Mouse (Mus musculus) frontal cortex, adult 2 months (tissue): ENCODE results near the gene Catsper4. TPM values are rescaled to one million over a fixed set of nuclear protein-coding genes. Genes with fewer than 3 reads are reported as not detected.
"Not testable (repeated sequence)": the region's sequence is repeated elsewhere in the genome, so short reads cannot be mapped to it uniquely, and the experiment has no call there.

Experiments used
- DNase-seq, 2 experiments: peaks; one replicate each; pipeline ENCODE4 v3.0.0; 2022; ENCODE audit warnings: low spot score in 1 of 2; ENCODE audit errors: extremely low spot score in 1 of 2
- polyA plus RNA-seq: library from polyadenylated mRNA; depleted of rRNA; stranded (reverse); fragments of >200 nt; gene quantifications from 2 replicates; pipeline ENCODE4 v1.2.3, GENCODE M21; 2012; rRNA removed

Catsper4 gene
- polyA plus RNA-seq: 0.10 and 0.19 TPM in 2 replicates

- DNase-seq: no peak
Observed at GRCm38 (mm10) chr4:134227194-134227593, at the start of gene Catsper4. TSS of gene Catsper4 (minus strand) at chr4:134227383.

GRCm38 (mm10) chr4:134273417-134274345, 46.5 kb upstream of the Catsper4 start:
- DNase-seq: no peak

DNA sequence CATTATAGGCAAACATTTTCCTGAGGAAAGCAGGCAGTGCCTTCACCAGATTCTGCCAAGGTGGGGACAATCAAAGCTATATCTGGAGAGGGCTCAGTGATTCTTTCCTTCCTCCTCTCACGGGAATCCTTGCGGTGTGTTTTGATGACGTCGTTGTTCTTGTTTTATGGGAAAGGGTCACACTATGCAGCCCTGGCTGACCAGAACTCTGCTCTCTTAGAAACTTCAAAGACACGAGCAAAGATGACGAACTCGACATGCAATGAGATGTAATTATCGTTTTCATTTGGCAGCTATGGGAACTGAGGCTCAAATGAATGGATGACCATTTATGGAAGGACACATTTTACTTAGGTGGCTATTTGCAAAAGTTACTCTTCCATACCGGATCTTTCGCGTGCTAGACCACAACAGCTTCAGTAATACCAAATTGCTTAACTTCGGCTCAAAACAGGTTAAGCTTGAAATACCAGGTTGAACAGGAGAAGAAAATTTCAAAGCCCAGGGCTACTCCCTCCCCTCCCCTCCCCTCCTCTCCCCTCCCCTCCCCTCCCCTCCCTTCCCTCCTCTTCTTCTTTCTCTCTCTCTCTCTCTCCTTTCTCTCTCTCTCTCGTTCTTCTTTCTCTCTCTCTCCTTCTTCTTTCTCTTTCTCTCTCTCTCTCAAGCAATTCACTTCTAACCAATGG, 45.7 kb upstream of the Catsper4 start:
- DNase-seq: no peak

- DNase-seq: no peak
Observed at GRCm38 (mm10) chr4:134271979-134272378, 44.8 kb upstream of the Catsper4 start.

DNA sequence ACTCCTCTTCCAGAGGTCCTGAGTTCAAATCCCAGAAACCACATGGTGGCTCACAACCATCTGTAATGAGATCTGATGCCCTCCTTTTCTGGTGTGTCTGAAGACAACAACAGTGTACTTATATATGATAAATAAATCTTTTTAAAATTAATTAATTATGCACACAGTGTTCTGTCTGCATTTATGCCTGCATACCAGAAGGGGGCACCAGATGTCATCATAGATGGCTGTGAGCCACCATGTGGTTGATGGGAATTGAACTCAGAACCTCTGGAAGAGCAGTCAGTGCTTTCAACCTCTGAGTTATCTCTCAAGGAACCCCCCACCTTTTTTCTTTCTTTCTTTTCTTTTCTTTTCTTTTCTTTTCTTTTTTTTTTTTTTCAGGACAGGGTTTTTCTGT, 42.4 kb upstream of the Catsper4 start:
- DNase-seq: not testable (repeated sequence)

- no peak for DNase-seq
Observed at GRCm38 (mm10) chr4:134268102-134268655, 41.0 kb upstream of the Catsper4 start.

DNA sequence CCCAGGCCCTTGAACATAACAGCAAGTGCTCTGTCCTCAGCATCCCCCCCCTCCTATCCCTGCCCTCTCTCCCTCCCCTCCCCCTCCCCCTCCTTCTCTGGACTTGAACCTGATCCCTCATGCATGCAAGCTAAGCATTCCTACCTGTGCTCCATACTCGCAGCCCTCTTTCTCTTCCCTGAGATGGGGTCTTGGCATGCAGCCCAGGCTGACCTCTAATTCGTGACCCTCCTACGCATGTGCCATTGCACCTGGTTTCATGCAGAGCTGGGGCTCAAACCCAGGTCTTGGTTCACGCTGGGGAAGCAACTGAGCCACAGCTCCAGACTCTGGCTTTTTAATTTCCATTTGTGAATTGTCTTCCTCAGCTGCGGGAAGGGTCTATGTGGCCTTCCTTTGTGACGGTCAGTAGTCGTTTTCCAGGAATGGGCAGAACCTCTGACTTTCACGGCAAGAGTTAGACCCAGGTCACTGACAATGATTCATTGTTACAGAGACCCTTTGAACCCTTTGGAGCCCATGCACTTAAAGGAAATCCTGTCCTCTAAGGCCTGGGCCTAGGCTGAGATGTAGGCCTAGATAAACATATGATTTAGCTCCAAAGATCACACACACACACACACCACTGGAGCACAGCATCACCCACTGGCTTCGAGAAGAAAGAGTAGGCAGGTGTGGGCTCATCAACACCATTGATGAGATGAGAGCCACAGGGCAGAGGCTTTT, 38.8 kb upstream of the Catsper4 start:
- no peak for DNase-seq

GRCm38 (mm10) chr4:134263191-134263590, 36.0 kb upstream of the Catsper4 start:
- DNase-seq: peak in 1 of 2 experiments; percentile 73

- DNase-seq: no peak
Observed at GRCm38 (mm10) chr4:134258354-134258753, 31.2 kb upstream of the Catsper4 start.

GRCm38 (mm10) chr4:134257198-134258009, 30.2 kb upstream of the Catsper4 start:
- no peak for DNase-seq

GRCm38 (mm10) chr4:134256407-134257197, 29.4 kb upstream of the Catsper4 start:
- DNase-seq: no peak

GRCm38 (mm10) chr4:134255854-134256253, 28.7 kb upstream of the Catsper4 start:
- DNase-seq: no peak

DNA sequence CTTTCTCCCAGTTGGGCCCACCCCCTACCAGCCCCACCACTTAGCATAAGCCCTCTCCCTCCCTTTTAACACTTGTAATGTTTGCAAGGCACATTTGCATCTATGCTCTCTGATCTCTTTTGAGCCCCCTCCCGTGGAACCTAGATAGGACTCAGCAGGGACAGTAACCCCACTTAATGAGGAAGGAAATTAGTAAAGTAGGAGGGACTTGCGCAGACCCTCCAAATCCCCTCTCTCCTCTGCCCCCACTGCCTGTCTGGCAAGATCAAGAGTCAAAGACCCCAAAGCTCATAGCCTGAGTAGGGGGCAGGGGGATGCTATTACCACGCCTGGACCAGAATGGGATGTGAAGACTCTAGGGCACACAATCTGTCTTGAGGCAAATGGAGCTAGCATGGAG, 27.7 kb upstream of the Catsper4 start:
- DNase-seq: no peak

- DNase-seq: no peak
Observed at GRCm38 (mm10) chr4:134253722-134254324, 26.6 kb upstream of the Catsper4 start, which contains the start of gene Grrp1. TSS of gene Grrp1 (minus strand) at chr4:134254106.

- DNase-seq: no peak
Observed at GRCm38 (mm10) chr4:134252911-134253721, 25.9 kb upstream of the Catsper4 start.

DNA sequence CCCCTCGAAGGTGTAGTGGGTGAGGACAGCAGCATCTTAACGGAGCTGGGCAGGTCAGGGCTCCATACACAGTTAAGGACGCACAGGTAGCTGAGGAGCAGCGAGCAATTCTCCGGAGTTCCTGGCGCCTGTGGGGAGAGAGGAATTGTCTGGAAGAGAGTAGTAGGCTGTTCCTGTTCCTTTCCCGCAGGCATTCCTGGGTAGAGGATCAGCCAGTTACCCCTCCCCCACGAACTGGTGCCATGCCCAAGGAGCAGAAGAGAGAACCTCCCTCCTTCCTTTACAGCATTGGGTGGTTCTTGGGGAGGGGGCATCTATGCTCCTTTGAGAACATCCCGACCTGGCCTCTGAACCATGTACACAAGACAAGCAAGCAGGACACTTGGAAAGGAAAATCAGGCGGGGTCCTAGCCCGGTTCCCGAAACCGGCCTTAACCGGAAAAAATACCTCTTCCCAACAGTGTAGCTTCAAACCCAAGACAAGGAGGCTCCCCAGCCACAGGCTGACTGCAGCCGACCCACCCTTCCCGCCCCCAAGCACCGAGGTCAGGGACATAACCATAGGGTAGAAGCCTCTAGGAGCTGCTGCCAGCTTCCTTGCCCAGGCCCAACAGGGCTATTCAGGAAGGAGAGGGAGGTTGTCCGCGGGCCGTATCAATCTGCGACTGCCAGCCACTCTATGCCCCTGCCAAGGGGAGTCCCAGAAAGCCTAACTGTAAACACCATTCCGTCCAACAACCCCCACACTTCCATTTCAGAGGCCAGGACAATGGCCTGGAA, 25.1 kb upstream of the Catsper4 start:
- DNase-seq: no peak
